Mouse (Mus musculus) embryonic fibroblast, embryonic 13.5 days (primary cell): ENCODE data around the gene Cd5.

ENCODE experiments used
- CTCF ChIP-seq: IDR thresholded peaks from 2 replicates; pipeline ENCODE4 v1.5.1; 2011; ENCODE audit warnings: mild to moderate bottlenecking, control low read depth, low read length, moderate library complexity, borderline replicate concordance; ENCODE audit not compliant: insufficient read depth
- POLR2A ChIP-seq: IDR thresholded peaks from 2 replicates; pipeline ENCODE4 v1.6.1; 2011; ENCODE audit warnings: low read depth, mild to moderate bottlenecking, control low read depth, low read length, moderate library complexity

- TF ChIP-seq CTCF (no peak), POLR2A (no peak)
Observed at GRCm38 (mm10) chr19:10690336-10690735, 48.5 kb downstream of the Cd5 start.
